Mouse (Mus musculus) embryonic facial prominence, embryonic 13.5 days (tissue): ENCODE measurements around the gene Aftph. TPM values are rescaled to one million over a fixed set of nuclear protein-coding genes. Genes with fewer than 3 reads are reported as not detected.
"Not testable (repeated sequence)": the region's sequence is repeated elsewhere in the genome, so short reads cannot be mapped to it uniquely, and the experiment has no call there.

Experiments
- ATAC-seq: fragments of 200-750 bp; cut with Nextera tagmentation; 2 replicates; pipeline ENCODE4 v1.8.0; 2017; ENCODE audit warnings: low read depth; ENCODE audit not compliant: insufficient number of reproducible peaks, insufficient read depth, low FRiP score, low TSS enrichment
- H3K27ac ChIP-seq: fragments of 300-500 bp; sonication (generic); 2 replicates; pipeline ENCODE4 v1.5.1; 2015; ENCODE audit warnings: moderate library complexity, mild to moderate bottlenecking, inconsistent platforms
- H3K27me3 ChIP-seq: fragments of 300-500 bp; sonication (generic); 2 replicates; pipeline ENCODE4 v1.6.1; 2015; ENCODE audit warnings: mild to moderate bottlenecking, inconsistent platforms
- H3K36me3 ChIP-seq: fragments of 300-500 bp; sonication (generic); 2 replicates; pipeline ENCODE4 v1.6.1; 2015; ENCODE audit warnings: mild to moderate bottlenecking, inconsistent platforms
- H3K4me1 ChIP-seq: fragments of 300-500 bp; sonication (generic); 2 replicates; pipeline ENCODE4 v1.6.1; 2015; ENCODE audit warnings: inconsistent platforms
- H3K4me2 ChIP-seq: fragments of 300-500 bp; sonication (generic); 2 replicates; pipeline ENCODE4 v1.6.1; 2015; ENCODE audit warnings: moderate library complexity, mild to moderate bottlenecking, inconsistent platforms
- H3K4me3 ChIP-seq: fragments of 300-500 bp; sonication (generic); 2 replicates; pipeline ENCODE4 v1.5.1; 2015; ENCODE audit warnings: mild to moderate bottlenecking, inconsistent platforms
- H3K9ac ChIP-seq: fragments of 300-500 bp; sonication (generic); 2 replicates; pipeline ENCODE4 v1.6.1; 2015; ENCODE audit warnings: mild to moderate bottlenecking, inconsistent platforms
- H3K9me3 ChIP-seq: fragments of 300-500 bp; sonication (generic); 2 replicates; pipeline ENCODE4 v1.6.1; 2016; ENCODE audit warnings: inconsistent platforms
- WGBS: fragments of 180-500 bp; shearing (Covaris S2); methylation state at CpG from one replicate; pipeline ENCODE4 v1.1.7; 2015; ENCODE audit warnings: mixed read lengths; 5-methylcytosine and 5-hydroxymethylcytosine counted together
- polyA plus RNA-seq: library from polyadenylated mRNA; unstranded; fragments of >200 nt; fragmentation: Nextera tagmentation; extraction: Ambion mirVana; gene quantifications from 2 replicates; pipeline ENCODE4 v1.2.1, GENCODE M21; 2015

The Aftph gene
- polyA plus RNA-seq, 1 experiment from 2014 or later: 19.2 TPM

GRCm38 (mm10) chr11:20776668-20777067 lies 35.3 kb upstream of the Aftph start:
- Histone ChIP-seq H3K4me1 (0 out of 2 replicates have a peak, but pooled peaks cover 2% of the 10 kb centered on the region), H3K27ac (no peak overlapping the region), H3K27me3 (no peaks in the 10 kb centered on the region), H3K4me3 (no peak overlapping the region), H3K36me3 (no peaks in the 10 kb centered on the region), H3K9me3 (no peaks in the 10 kb centered on the region), H3K9ac (no peak overlapping the region), H3K4me2 (no peak overlapping the region)
- no peak for ATAC-seq

- 65% methylated on average over 1 of the region's 1 CpGs for WGBS
- Histone ChIP-seq H3K9me3 (no peaks in the 10 kb centered on the region), H3K27ac (no peak overlapping the region), H3K4me3 (no peak overlapping the region), H3K27me3 (no peaks in the 10 kb centered on the region), H3K4me1 (0 out of 2 replicates have a peak, but pooled peaks cover 2% of the 10 kb centered on the region), H3K36me3 (no peaks in the 10 kb centered on the region), H3K9ac (no peak overlapping the region), H3K4me2 (no peak overlapping the region)
- no peak for ATAC-seq
Observed at GRCm38 (mm10) chr11:20772642-20773041, 31.3 kb upstream of the Aftph start.

- not testable (repeated sequence) for H3K9me3 ChIP-seq, H3K4me3 ChIP-seq, H3K36me3 ChIP-seq, H3K9ac ChIP-seq, H3K4me2 ChIP-seq, H3K27ac ChIP-seq, H3K4me1 ChIP-seq, H3K27me3 ChIP-seq, ATAC-seq
- 84% methylated on average over 9 of the region's 9 CpGs for WGBS
Observed at GRCm38 (mm10) chr11:20771827-20772226, 30.4 kb upstream of the Aftph start.

- not testable (repeated sequence) for ATAC-seq, H3K9ac ChIP-seq, H3K9me3 ChIP-seq, H3K4me1 ChIP-seq, H3K4me2 ChIP-seq, H3K27ac ChIP-seq, H3K4me3 ChIP-seq, H3K36me3 ChIP-seq, H3K27me3 ChIP-seq
- 92% methylated on average over 10 of the region's 10 CpGs for WGBS
Observed at GRCm38 (mm10) chr11:20761984-20762383, 20.6 kb upstream of the Aftph start.

GRCm38 (mm10) chr11:20750573-20750972 lies 9.2 kb upstream of the Aftph start:
- Histone ChIP-seq H3K9me3 (peaks cover 14% of the 10 kb centered on the region), H3K4me3 (no peak overlapping the region), H3K4me1 (no peaks in the 10 kb centered on the region), H3K27ac (no peak overlapping the region), H3K4me2 (no peak overlapping the region), H3K9ac (no peak overlapping the region), H3K36me3 (no peaks in the 10 kb centered on the region), H3K27me3 (no peaks in the 10 kb centered on the region)
- 76% methylated on average over 2 of the region's 2 CpGs for WGBS
- no peak for ATAC-seq

GRCm38 (mm10) chr11:20743353-20743752 lies 2.0 kb upstream of the Aftph start:
- no peak for ATAC-seq

GRCm38 (mm10) chr11:20742361-20742897 lies 1.0 kb upstream of the Aftph start:
- no peak for ATAC-seq
- WGBS: under 1% methylated on average over 9 of the region's 9 CpGs

More at GRCm38 (mm10) chr11:20743353-20743752, 2.0 kb upstream of the Aftph start:
- H3K9ac ChIP-seq: no peak overlapping the region
- no peaks in the 10 kb centered on the region for H3K27me3 ChIP-seq
- no peaks in the 10 kb centered on the region for H3K4me1 ChIP-seq
- H3K9me3 ChIP-seq: no peaks in the 10 kb centered on the region
- H3K27ac ChIP-seq: no peak overlapping the region
- no peaks in the 10 kb centered on the region for H3K36me3 ChIP-seq
- no peak overlapping the region for H3K4me3 ChIP-seq
- H3K4me2 ChIP-seq: no peak overlapping the region

GRCm38 (mm10) chr11:20740481-20741200 lies 748 bp downstream of the Aftph start:
- H3K9ac ChIP-seq: peak overlapping the region; percentile 90
- no peaks in the 10 kb centered on the region for H3K27me3 ChIP-seq
- WGBS: under 1% methylated on average over 56 of the region's 56 CpGs
- no peaks in the 10 kb centered on the region for H3K4me1 ChIP-seq
- peak overlapping the region; percentile 89 for H3K4me2 ChIP-seq
- peak; percentile 65 for ATAC-seq
- peak overlapping the region; percentile 94 for H3K27ac ChIP-seq
- H3K9me3 ChIP-seq: no peaks in the 10 kb centered on the region
- no peaks in the 10 kb centered on the region; the same call in 1 of the 2 replicates for H3K36me3 ChIP-seq
- H3K4me3 ChIP-seq: peak overlapping the region; percentile 97

More at GRCm38 (mm10) chr11:20742361-20742897, 1.0 kb upstream of the Aftph start:
- Histone ChIP-seq H3K36me3 (no peaks in the 10 kb centered on the region), H3K9me3 (no peaks in the 10 kb centered on the region), H3K4me2 (peak overlapping the region; percentile 89), H3K27me3 (no peaks in the 10 kb centered on the region), H3K4me3 (peak overlapping the region; percentile 97), H3K4me1 (no peaks in the 10 kb centered on the region), H3K27ac (peak overlapping the region; percentile 94), H3K9ac (peak overlapping the region; percentile 90)

GRCm38 (mm10) chr11:20734066-20734465 lies 7.3 kb downstream of the Aftph start:
- H3K4me2 ChIP-seq: no peak overlapping the region
- H3K4me1 ChIP-seq: peaks cover 13% of the 10 kb centered on the region
- H3K27me3 ChIP-seq: no peaks in the 10 kb centered on the region
- H3K9ac ChIP-seq: no peak overlapping the region
- WGBS: 73% methylated on average over 3 of the region's 3 CpGs
- H3K27ac ChIP-seq: no peak overlapping the region
- no peaks in the 10 kb centered on the region for H3K9me3 ChIP-seq
- no peak for ATAC-seq
- H3K36me3 ChIP-seq: no peaks in the 10 kb centered on the region; the same call in 1 of the 2 replicates
- no peak overlapping the region for H3K4me3 ChIP-seq

GRCm38 (mm10) chr11:20733486-20734030 lies 7.8 kb downstream of the Aftph start:
- WGBS: 38% methylated on average over 3 of the region's 3 CpGs
- peaks cover 13% of the 10 kb centered on the region for H3K4me1 ChIP-seq
- H3K4me2 ChIP-seq: no peak overlapping the region
- H3K9me3 ChIP-seq: no peaks in the 10 kb centered on the region
- no peak overlapping the region; the same call in 1 of the 2 replicates for H3K27ac ChIP-seq
- no peaks in the 10 kb centered on the region for H3K27me3 ChIP-seq
- ATAC-seq: no peak
- H3K36me3 ChIP-seq: no peaks in the 10 kb centered on the region; the same call in 1 of the 2 replicates
- no peak overlapping the region for H3K4me3 ChIP-seq
- H3K9ac ChIP-seq: no peak overlapping the region

- WGBS: 84% methylated on average over 1 of the region's 1 CpGs
Observed at GRCm38 (mm10) chr11:20729403-20729802, 12.0 kb downstream of the Aftph start.

GRCm38 (mm10) chr11:20728044-20728443 lies 13.3 kb downstream of the Aftph start:
- H3K4me2 ChIP-seq: no peak overlapping the region
- no peaks in the 10 kb centered on the region for H3K4me1 ChIP-seq
- no peak overlapping the region for H3K4me3 ChIP-seq
- WGBS: 96% methylated on average over 2 of the region's 2 CpGs
- no peaks in the 10 kb centered on the region for H3K27me3 ChIP-seq
- no peak overlapping the region for H3K27ac ChIP-seq
- H3K9me3 ChIP-seq: no peaks in the 10 kb centered on the region
- ATAC-seq: no peak
- H3K36me3 ChIP-seq: peaks cover 21% of the 10 kb centered on the region
- H3K9ac ChIP-seq: no peak overlapping the region

More at GRCm38 (mm10) chr11:20729403-20729802, 12.0 kb downstream of the Aftph start:
- Histone ChIP-seq H3K36me3 (peaks cover 21% of the 10 kb centered on the region), H3K9me3 (no peaks in the 10 kb centered on the region), H3K4me3 (no peak overlapping the region), H3K27me3 (no peaks in the 10 kb centered on the region), H3K9ac (no peak overlapping the region), H3K27ac (no peak overlapping the region), H3K4me2 (no peak overlapping the region), H3K4me1 (peaks cover 9% of the 10 kb centered on the region)
- no peak for ATAC-seq
